Mouse (Mus musculus): ENCODE measurements at regions not wholly inside any gene's neighbourhood (a gene's known extent, or its start where the extent isn't known, plus 50 kb on each side); places are given as distances from the start of the nearest gene placed in this dataset.

DNA sequence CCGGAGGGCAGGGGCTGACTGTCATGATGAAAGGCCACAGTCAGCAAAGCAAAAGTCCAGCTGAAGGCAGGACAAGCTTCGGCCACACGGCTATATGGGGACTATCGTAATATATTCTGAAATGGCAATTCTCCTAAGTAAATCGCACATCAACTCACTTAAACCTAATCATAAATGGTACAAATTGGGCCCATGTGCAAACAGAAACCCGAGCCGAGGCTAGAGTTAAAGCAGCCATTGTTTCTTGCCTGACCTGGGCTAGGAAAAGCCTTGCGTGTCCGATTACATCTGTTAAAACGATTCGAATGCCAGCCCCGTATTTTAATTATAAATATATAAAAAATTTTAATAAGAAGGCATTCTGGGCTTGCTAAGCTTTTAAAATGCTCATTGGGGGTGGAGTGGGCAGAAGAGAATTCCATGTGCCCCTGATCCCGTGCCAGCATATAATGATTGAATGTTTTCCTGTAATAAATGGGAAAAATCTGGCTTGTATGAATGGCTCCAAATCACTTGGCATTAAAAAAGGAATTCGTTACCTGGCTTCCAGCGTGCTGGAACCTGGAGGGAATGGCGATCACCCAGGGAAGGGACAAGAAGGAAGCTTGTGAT, 552.7 kb upstream of the Mgmt start:
- no peak for ATAC-seq

DNA sequence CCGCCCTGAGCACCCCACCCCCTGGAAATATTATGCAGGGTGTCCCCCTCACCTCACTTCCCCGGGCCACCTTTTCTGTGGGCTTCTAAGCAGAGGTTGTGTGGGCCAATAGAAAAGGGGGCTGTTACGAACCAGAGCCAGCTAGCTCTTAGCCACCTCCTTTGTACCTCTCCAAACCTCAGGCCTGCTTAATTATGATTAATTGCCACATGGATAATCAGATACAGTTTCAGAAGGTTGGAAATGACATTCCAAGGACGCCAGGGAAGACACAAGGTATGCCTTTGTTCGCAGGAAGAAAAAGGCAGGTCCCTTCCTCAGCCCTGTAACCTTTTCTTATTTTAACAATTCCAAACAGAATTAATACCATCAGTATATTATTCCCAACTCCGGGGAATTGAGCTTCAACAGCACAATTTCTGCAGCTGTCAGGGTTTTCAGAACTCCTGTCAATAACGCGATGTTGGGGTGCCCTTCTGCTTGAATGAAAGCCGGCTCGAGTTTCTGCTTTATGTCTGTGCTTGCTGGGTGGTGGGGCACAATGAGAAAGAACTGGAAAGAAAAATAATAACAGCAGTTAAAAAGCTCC, 552.1 kb upstream of the Mgmt start:
- WGBS: 11% methylated on average over 10 of the region's 10 CpGs
- H3K27me3 ChIP-seq (replicated peaks; ENCODE audit: control insufficient read depth, insufficient read depth, low read length): peaks cover 4% of the 10 kb centered on the region; the same call in 1 of the 2 replicates
- H3K27ac ChIP-seq (ENCODE audit: low read length): no peak overlapping the region
- H3K4me3 ChIP-seq (replicated peaks; ENCODE audit: low read length): no peak overlapping the region
- H3K4me2 ChIP-seq (ENCODE audit: low read length): peak overlapping the region; percentile 16
- ATAC-seq: peak; percentile 47; the same call in 1 of the 2 replicates
- no peaks in the 10 kb centered on the region for H3K9me3 ChIP-seq (ENCODE audit: control insufficient read depth, low read length)
- H3K4me1 ChIP-seq (replicated peaks; ENCODE audit: control insufficient read depth, insufficient read depth, low read length): peaks cover 22% of the 10 kb centered on the region
- no peak overlapping the region for H3K9ac ChIP-seq (replicated peaks; ENCODE audit: low read depth, low read length)
- H3K36me3 ChIP-seq (ENCODE audit: control insufficient read depth, insufficient read depth): no peaks in the 10 kb centered on the region

More for the DNA sequence above, 552.7 kb upstream of the Mgmt start:
- 43% methylated on average over 16 of the region's 16 CpGs for WGBS
- Histone ChIP-seq H3K9ac (replicated peaks; ENCODE audit: low read depth, low read length) (no peak overlapping the region), H3K9me3 (ENCODE audit: control insufficient read depth, low read length) (no peaks in the 10 kb centered on the region), H3K36me3 (ENCODE audit: control insufficient read depth, insufficient read depth) (no peaks in the 10 kb centered on the region), H3K4me1 (replicated peaks; ENCODE audit: control insufficient read depth, insufficient read depth, low read length) (peaks cover 22% of the 10 kb centered on the region), H3K4me3 (replicated peaks; ENCODE audit: low read length) (no peak overlapping the region), H3K27me3 (replicated peaks; ENCODE audit: control insufficient read depth, insufficient read depth, low read length) (peaks cover 4% of the 10 kb centered on the region; the same call in 1 of the 2 replicates), H3K4me2 (ENCODE audit: low read length) (no peak overlapping the region; the same call in 1 of the 2 replicates), H3K27ac (ENCODE audit: low read length) (no peak overlapping the region)

DNA sequence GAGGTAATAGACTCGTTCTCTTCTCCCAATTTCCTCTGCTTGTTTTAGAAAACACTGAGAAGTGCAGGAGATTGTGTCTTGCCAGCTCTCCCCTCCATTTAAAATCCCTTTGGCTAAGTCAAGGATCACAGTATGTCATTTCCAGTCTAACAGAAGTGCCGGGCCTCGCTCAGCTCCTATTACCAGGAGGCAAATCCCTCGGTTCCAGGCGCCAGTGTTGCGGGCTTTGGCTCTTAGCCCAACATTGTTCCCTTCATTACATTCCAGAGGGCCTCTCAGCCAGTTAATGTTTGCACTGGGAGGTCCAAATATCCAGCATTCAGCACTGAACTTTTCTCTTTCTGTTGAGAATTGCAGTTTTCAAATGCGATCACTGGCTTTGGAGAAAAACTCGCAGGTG, 551.6 kb upstream of the Mgmt start:
- peaks cover 4% of the 10 kb centered on the region; the same call in 1 of the 2 replicates for H3K27me3 ChIP-seq (replicated peaks; ENCODE audit: control insufficient read depth, insufficient read depth, low read length)
- WGBS: 1% methylated on average over 8 of the region's 8 CpGs

DNA sequence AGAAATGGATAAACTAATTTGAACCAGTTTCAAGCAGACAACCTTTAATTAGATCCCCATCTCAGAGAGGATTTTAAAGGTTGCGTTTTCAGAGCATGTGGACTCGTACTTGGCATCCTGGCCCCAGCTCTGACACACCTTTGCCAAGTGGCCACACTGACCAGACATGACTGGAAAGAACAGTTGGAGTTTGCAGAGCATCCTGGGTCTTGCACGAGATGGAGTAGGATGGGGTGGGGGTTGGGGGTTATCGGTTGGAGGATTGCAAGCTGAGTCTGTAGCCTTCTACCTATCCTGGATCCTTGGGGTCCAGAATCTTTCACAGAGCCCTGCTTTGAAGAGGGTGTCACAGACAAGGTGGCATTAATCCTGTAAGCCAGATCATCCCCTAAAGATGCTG, 550.9 kb upstream of the Mgmt start:
- Histone ChIP-seq H3K9ac (replicated peaks; ENCODE audit: low read depth, low read length) (no peak overlapping the region), H3K27ac (ENCODE audit: low read length) (no peak overlapping the region)

More for the DNA sequence above, 551.6 kb upstream of the Mgmt start:
- H3K27ac ChIP-seq (ENCODE audit: low read length): no peak overlapping the region
- H3K9me3 ChIP-seq (ENCODE audit: control insufficient read depth, low read length): no peaks in the 10 kb centered on the region
- H3K4me1 ChIP-seq (replicated peaks; ENCODE audit: control insufficient read depth, insufficient read depth, low read length): peaks cover 22% of the 10 kb centered on the region
- no peak overlapping the region for H3K9ac ChIP-seq (replicated peaks; ENCODE audit: low read depth, low read length)
- H3K4me3 ChIP-seq (replicated peaks; ENCODE audit: low read length): no peak overlapping the region
- H3K4me2 ChIP-seq (ENCODE audit: low read length): peak overlapping the region; percentile 16; the same call in 1 of the 2 replicates
- no peaks in the 10 kb centered on the region for H3K36me3 ChIP-seq (ENCODE audit: control insufficient read depth, insufficient read depth)
- ATAC-seq: no peak

DNA sequence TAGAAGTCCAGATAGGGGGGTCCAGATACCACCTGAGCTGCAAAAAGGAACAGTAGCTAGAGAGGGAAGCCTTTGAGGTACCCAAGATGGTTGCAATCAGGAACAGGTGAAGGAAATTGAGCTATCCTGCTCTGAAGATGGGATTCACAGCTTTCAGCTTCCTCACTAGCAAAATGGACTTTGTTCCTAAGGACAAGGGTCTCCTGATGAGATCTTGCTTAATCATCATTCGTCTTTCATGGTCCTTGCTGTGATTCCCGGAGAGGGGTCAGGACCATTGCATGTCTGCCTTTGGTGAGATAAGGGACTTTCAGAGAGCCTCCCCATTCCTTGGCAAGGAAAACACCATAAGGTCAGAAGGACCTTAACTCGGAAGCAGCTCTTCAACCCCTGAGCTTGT, 549.4 kb upstream of the Mgmt start:
- H3K9me3 ChIP-seq (ENCODE audit: control insufficient read depth, low read length): no peaks in the 10 kb centered on the region
- no peak for ATAC-seq
- no peak overlapping the region for H3K27ac ChIP-seq (ENCODE audit: low read length)
- H3K4me1 ChIP-seq (replicated peaks; ENCODE audit: control insufficient read depth, insufficient read depth, low read length): peaks cover 22% of the 10 kb centered on the region
- H3K27me3 ChIP-seq (replicated peaks; ENCODE audit: control insufficient read depth, insufficient read depth, low read length): peaks cover 4% of the 10 kb centered on the region; the same call in 1 of the 2 replicates
- no peak overlapping the region for H3K4me3 ChIP-seq (replicated peaks; ENCODE audit: low read length)
- 97% methylated on average over 3 of the region's 3 CpGs for WGBS
- H3K9ac ChIP-seq (replicated peaks; ENCODE audit: low read depth, low read length): no peak overlapping the region
- no peak overlapping the region for H3K4me2 ChIP-seq (ENCODE audit: low read length)
- no peaks in the 10 kb centered on the region for H3K36me3 ChIP-seq (ENCODE audit: control insufficient read depth, insufficient read depth)

More for the DNA sequence above, 550.9 kb upstream of the Mgmt start:
- Histone ChIP-seq H3K4me3 (replicated peaks; ENCODE audit: low read length) (no peak overlapping the region), H3K4me2 (ENCODE audit: low read length) (no peak overlapping the region), H3K27me3 (replicated peaks; ENCODE audit: control insufficient read depth, insufficient read depth, low read length) (peaks cover 4% of the 10 kb centered on the region; the same call in 1 of the 2 replicates), H3K36me3 (ENCODE audit: control insufficient read depth, insufficient read depth) (no peaks in the 10 kb centered on the region), H3K4me1 (replicated peaks; ENCODE audit: control insufficient read depth, insufficient read depth, low read length) (peaks cover 22% of the 10 kb centered on the region), H3K9me3 (ENCODE audit: control insufficient read depth, low read length) (no peaks in the 10 kb centered on the region)
- 63% methylated on average over 4 of the region's 4 CpGs for WGBS
- ATAC-seq: no peak

DNA sequence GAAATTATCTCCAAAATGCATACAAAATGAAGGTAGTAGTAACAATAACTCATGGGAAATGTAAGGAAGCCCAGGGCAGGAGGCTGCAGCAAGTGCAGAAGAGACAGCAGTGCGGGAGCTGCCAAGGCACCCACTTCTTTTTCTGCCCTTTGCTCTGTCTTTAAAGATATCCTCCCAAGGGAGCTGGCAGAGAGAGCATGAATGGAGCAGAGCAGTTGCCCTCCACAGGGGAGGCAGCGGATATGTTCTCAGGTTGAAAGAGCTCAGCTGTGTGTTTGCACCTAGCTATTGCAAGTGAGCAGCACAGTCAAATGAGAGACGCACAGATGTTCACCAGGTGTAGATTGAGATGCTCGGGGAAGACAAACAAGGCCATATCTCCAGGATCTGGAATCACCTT, 547.9 kb upstream of the Mgmt start:
- Histone ChIP-seq H3K9ac (replicated peaks; ENCODE audit: low read depth, low read length) (no peak overlapping the region), H3K4me3 (replicated peaks; ENCODE audit: low read length) (no peak overlapping the region), H3K4me2 (ENCODE audit: low read length) (no peak overlapping the region), H3K4me1 (replicated peaks; ENCODE audit: control insufficient read depth, insufficient read depth, low read length) (peaks cover 19% of the 10 kb centered on the region), H3K36me3 (ENCODE audit: control insufficient read depth, insufficient read depth) (no peaks in the 10 kb centered on the region), H3K9me3 (ENCODE audit: control insufficient read depth, low read length) (no peaks in the 10 kb centered on the region), H3K27ac (ENCODE audit: low read length) (no peak overlapping the region), H3K27me3 (replicated peaks; ENCODE audit: control insufficient read depth, insufficient read depth, low read length) (peaks cover 2% of the 10 kb centered on the region; the same call in 1 of the 2 replicates)
- no peak for ATAC-seq
- WGBS: 81% methylated on average over 4 of the region's 4 CpGs

DNA sequence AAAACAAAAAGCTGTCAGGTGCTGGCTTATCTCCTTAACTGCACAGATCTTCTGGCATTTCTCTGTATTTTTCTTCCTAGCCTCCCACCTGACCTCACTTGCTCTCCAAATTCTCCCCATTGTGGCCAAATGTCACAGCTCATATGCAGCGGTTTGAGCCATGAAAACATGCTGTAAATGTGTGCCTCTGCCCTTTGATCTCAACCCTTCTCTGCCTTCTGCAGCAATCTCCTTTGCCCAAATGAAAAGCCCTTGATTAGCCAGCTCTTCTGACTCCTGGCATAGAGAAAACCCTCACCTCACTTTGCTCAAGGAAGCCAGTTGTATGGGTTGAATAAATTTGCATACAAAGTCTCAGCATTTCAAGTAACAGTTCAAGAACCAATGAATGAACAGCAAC, 546.1 kb upstream of the Mgmt start:
- Histone ChIP-seq H3K4me2 (ENCODE audit: low read length) (no peak overlapping the region), H3K9me3 (ENCODE audit: control insufficient read depth, low read length) (no peaks in the 10 kb centered on the region), H3K27ac (ENCODE audit: low read length) (no peak overlapping the region), H3K4me3 (replicated peaks; ENCODE audit: low read length) (no peak overlapping the region), H3K9ac (replicated peaks; ENCODE audit: low read depth, low read length) (no peak overlapping the region), H3K27me3 (replicated peaks; ENCODE audit: control insufficient read depth, insufficient read depth, low read length) (peaks cover 2% of the 10 kb centered on the region; the same call in 1 of the 2 replicates), H3K4me1 (replicated peaks; ENCODE audit: control insufficient read depth, insufficient read depth, low read length) (peaks cover 3% of the 10 kb centered on the region; the same call in 1 of the 2 replicates), H3K36me3 (ENCODE audit: control insufficient read depth, insufficient read depth) (no peaks in the 10 kb centered on the region)
- ATAC-seq: no peak
- 36% methylated on average over 1 of the region's 1 CpGs for WGBS

DNA sequence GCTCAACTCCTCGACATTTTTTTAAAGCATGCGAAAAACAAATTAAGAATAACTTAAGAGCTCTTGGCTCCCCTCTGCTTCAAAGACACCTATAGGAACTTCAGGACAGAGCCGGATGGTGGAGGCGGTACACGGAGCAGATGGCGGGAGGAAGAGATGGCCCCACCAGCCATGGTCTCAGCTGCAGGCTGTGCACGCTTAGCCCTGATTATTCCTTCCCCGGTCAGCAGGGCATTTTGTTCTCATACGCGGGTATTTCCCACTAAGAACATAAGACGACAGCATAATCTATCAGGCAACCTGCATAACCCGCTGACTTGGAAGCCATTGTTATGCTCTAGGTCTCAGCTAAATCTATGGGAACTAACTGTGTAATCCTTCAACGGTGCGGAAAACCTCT, 544.8 kb upstream of the Mgmt start:
- no peaks in the 10 kb centered on the region for H3K36me3 ChIP-seq (ENCODE audit: control insufficient read depth, insufficient read depth)
- H3K9me3 ChIP-seq (ENCODE audit: control insufficient read depth, low read length): no peaks in the 10 kb centered on the region
- ATAC-seq: no peak
- H3K4me3 ChIP-seq (replicated peaks; ENCODE audit: low read length): no peak overlapping the region
- no peak overlapping the region for H3K9ac ChIP-seq (replicated peaks; ENCODE audit: low read depth, low read length)
- no peak overlapping the region for H3K27ac ChIP-seq (ENCODE audit: low read length)
- H3K27me3 ChIP-seq (replicated peaks; ENCODE audit: control insufficient read depth, insufficient read depth, low read length): no peaks in the 10 kb centered on the region; the same call in 1 of the 2 replicates
- 89% methylated on average over 14 of the region's 14 CpGs for WGBS
- no peaks in the 10 kb centered on the region for H3K4me1 ChIP-seq (replicated peaks; ENCODE audit: control insufficient read depth, insufficient read depth, low read length)
- H3K4me2 ChIP-seq (ENCODE audit: low read length): no peak overlapping the region

DNA sequence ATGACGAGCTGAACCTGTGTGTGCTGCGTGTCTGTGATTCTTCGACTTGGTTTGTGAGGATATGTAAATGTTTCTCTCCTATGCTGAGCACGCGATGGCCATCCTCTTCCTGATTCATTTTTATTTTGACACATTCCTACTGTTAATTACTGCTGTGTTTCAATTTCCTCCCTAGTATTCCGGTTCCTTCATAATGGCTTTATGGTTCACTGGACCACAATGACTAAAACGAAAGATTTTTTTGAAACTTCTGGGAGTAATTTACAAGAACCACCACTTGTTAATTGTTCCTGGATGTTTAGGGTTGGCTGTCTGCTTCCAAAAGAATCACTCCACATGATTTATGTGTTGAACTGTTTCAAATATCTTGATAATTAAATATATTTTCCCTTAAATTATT, 537.4 kb upstream of the Mgmt start:
- H3K9ac ChIP-seq (replicated peaks; ENCODE audit: low read depth, low read length): no peak overlapping the region
- H3K4me1 ChIP-seq (replicated peaks; ENCODE audit: control insufficient read depth, insufficient read depth, low read length): no peaks in the 10 kb centered on the region; the same call in 1 of the 2 replicates
- H3K27ac ChIP-seq (ENCODE audit: low read length): no peak overlapping the region
- no peak for ATAC-seq
- WGBS: 21% methylated on average over 7 of the region's 7 CpGs
- no peaks in the 10 kb centered on the region for H3K36me3 ChIP-seq (ENCODE audit: control insufficient read depth, insufficient read depth)
- no peak overlapping the region for H3K4me2 ChIP-seq (ENCODE audit: low read length)
- no peaks in the 10 kb centered on the region for H3K9me3 ChIP-seq (ENCODE audit: control insufficient read depth, low read length)
- H3K27me3 ChIP-seq (replicated peaks; ENCODE audit: control insufficient read depth, insufficient read depth, low read length): 0 out of 2 replicates have a peak, but pooled peaks cover 3% of the 10 kb centered on the region
- no peak overlapping the region for H3K4me3 ChIP-seq (replicated peaks; ENCODE audit: low read length)
